Mouse (Mus musculus) v-Abl transformed pro-B cells (cell line): ENCODE measurements around the gene Mrgprd.

ENCODE experiments used
- in situ Hi-C, 2 experiments: fragments of 400-800 bp; cut with MboI; formaldehyde crosslinking; loops; one replicate each; pipeline ENCODE4 v1.15.1; 2025; ENCODE audit not compliant: unreplicated experiment in 2 of 2

The Mrgprd gene

GRCm38 (mm10) chr7:145314785-145315411, at the start of gene Mrgprd:
TSS of gene Mrgprd (plus strand) at chr7:145314835.
- in situ Hi-C loops = no loop called here

GRCm38 (mm10) chr7:145266011-145266410, 48.6 kb upstream of the Mrgprd start:
- in situ Hi-C loops = no loop called here

- in situ Hi-C loops = no loop called here
Measured at GRCm38 (mm10) chr7:145268890-145269289, 45.7 kb upstream of the Mrgprd start.

- in situ Hi-C loops = no loop called here
Measured at GRCm38 (mm10) chr7:145270955-145271354, 43.7 kb upstream of the Mrgprd start.

- in situ Hi-C loops = no loop called here
Measured at GRCm38 (mm10) chr7:145275488-145275887, 39.1 kb upstream of the Mrgprd start.

GRCm38 (mm10) chr7:145281396-145281795, 33.2 kb upstream of the Mrgprd start:
- in situ Hi-C loops = no loop called here

- in situ Hi-C loops = no loop called here
Measured at GRCm38 (mm10) chr7:145283041-145283440, 31.6 kb upstream of the Mrgprd start.

DNA sequence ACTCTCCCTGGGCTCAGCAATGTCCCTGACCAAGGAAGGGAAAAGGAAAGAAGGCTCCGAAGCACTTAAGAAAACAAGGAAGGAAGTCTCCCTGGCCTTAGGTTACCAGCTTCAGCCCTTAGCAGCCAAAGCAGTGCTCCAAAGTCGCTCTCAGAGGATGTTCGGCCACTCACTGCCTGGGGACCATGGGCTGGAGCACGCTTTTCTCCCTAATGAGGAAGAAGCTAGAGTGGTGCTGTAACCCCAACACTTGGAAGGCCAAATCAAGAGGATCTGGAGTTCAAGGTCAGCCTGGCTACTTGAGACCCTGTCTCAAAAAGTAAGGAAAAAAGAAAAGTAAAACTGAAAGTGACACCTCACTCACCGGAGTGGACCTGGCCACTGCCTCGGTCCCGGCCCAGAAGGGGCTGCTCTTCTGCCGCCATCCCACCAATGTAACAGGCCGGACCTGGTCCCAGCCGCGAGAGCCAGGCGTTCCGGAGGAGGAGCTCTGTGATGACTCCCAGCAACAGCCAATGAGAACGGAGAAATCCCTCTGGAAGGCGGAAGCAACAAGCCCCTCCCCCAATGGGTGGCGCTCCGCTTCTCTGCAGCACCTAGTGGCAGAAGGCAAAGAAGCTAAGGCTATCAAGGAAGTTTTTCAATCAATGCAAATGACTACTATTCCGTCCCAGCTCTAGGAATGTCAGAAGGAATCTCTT, 31.0 kb upstream of the Mrgprd start, which contains the start of gene Tpcn2:
TSS of gene Tpcn2 (minus strand) at position 525 of the 701 bp plus-strand sequence.
- in situ Hi-C loops = no loop called here

GRCm38 (mm10) chr7:145284293-145284692, 30.3 kb upstream of the Mrgprd start:
- in situ Hi-C loops = no loop called here

DNA sequence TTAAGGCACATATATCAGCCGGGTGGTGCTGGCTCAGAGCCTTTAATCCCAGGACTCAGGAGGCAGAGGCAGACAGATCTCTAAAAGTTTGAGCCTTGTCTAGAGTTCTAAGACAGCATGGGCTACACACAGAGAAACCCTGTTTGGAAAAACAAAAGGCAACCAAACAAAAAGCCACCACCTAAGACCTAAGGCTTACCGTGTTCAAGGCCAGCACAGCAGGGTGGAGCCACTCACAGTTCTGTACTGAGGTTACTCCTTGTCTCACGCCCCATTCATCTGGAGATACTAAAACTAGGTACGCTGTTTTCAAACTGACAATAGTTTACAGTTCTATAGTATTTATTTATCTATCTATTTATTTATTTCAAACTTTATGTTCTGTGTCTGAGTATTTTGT, 29.2 kb upstream of the Mrgprd start:
- in situ Hi-C loops = no loop called here

DNA sequence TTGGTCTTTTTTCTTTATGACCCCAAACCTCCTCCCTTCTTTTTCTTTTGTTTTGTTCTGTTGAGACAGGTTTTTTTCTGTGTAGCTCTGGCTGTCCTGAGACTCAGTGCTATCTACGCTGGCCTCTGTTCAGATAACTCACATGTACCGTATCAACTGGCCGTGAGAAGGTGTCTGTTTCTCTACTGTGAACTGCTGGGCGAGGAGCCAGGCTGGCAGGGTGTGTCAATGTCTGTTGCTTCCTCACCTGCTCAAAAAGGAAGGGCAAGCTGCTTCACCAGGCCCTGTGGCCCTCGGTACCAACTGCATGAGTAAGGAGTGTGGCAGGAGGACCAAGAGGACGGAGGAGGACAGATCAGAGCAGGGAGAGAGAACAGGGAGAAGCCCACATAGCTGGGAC, 27.2 kb upstream of the Mrgprd start:
- in situ Hi-C loops = no loop called here

DNA sequence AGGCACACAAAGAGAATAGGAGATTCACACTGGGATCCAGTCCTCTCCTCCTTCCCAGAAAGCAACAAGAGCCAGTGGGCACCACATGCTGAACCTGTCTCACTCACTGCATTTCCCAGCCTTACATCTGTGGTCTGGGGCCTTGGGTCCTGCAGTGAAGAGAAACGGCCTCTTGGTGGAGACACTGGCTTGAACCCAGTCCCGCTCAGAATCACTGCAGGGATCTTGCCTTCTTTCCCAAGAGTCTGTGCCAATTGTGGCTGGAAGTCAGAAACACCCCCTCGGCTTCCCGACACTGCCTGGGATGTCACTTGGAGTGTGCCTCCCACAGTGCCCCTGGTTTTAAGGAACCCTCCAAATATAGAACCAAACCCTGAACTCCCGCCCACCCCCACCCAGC, 25.3 kb upstream of the Mrgprd start:
- in situ Hi-C loops = no loop called here

DNA sequence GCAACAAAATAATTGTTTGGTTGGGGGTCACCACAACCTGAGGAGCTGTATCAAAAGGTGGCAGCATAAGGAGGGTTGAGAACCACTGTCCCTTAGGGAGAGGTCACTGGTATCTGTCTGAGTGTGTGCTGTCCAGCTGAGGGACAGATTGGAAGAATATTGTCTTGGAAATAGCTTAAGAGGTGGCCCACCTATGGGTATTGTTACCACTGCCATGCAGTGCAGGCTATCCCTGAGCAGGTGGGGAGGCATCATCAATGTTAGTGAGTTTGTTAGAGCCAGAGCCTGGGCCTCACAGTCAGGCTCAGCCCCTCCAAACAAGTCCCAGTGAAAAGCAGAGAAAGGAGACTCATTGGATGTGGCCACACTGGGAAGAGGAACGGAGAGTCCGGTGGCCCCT, 22.8 kb upstream of the Mrgprd start:
- in situ Hi-C loops = no loop called here

GRCm38 (mm10) chr7:145292726-145293125, 21.9 kb upstream of the Mrgprd start:
- in situ Hi-C loops = no loop called here

DNA sequence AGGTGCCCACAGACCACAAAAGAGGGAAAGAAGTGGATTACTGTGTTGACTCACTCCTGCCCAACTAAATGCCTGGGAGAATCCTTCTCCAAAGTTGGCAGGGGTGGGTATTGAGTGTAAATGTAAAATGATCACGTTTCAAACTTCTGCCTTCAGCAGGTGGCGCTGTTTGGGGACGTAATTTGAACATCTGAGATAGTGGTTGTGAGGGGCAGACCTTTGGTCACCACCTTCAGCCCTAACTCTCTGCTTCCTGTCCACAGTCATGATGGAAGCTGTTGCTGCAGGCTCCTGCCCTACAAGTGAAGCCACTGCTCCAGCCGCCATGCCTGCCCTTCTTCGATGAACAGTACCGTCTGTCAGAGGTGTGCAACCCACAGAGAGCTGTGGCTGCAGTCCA, 20.8 kb upstream of the Mrgprd start:
- in situ Hi-C loops = no loop called here

DNA sequence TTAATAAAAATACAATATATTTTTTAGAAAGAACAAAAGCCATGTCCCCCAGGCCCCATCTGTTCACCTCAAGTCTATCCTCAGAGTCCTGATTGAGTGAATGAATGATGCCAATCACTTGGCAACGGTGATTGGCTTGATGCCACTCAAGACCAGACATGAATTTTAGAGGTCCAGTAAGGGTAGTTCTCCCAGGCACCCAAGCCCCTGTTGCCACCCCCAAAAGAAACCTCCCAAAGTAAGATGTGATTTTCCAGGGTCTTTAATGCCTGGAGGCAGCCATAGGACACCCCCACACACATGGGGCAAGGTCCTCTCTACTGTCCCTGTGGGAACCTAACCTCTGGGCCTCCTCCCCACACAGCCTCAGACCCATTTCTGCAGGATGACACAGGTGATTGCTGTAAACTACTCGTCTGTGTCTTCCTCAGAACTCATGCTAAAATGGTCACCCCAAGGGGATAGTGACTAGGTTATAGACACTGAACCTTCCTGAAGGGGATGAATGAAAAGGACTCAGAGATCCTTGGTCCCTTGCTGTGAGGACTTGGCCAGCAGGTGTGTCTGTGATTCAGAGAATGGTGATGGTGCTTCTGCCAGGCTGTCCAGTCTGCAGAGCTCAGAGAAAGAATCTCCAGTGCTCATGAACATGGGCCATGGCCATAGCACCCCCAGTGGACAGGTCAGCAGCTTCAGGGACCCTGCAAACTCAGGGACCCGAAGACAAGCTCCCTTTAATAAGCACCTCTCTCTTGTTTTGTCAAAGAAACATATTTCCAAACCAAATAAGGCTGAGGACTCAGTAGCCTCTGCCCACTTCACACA, 15.8 kb upstream of the Mrgprd start:
- in situ Hi-C loops = no loop called here

DNA sequence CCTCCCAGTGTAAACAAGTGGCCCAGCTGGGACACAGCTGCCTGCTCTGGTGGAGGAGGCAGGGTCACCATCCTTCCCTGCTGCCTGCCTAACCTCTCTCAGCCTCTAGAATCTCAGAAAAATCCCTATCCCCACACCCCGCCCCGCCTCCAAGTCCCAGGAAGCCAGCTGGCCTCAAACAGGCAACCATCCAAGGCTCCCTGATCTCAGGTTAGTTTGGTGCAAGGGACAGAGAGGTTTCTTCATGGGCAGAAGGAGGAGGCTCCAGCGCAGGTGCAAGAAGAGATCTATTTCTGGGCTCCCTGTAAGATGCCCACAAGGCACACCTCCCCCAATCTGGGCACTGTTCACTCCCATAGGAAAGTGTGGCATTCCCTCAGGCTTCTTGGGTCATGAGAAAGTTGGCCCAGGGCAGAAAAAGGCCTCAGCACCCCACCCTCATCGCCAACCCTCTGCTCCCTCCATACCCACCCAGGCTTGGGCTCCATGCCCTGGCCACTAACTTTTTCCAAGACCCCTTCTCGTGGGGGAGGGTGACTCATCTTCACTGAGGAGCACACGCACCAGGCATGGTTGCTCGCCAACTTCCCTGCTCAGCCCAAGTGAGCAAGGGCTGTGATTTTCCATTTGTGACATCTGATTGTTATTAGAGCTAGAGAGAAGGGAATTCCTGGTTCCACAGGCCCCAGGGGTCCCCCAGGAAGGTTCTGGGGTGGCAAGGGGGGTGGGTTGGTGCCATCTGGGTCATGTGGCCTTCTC, 14.9 kb upstream of the Mrgprd start:
- in situ Hi-C loops = no loop called here

- in situ Hi-C loops = no loop called here
Measured at GRCm38 (mm10) chr7:145300321-145301007, 14.2 kb upstream of the Mrgprd start, which contains the start of gene Mrgprf. TSS of gene Mrgprf (plus strand) at chr7:145300828.

DNA sequence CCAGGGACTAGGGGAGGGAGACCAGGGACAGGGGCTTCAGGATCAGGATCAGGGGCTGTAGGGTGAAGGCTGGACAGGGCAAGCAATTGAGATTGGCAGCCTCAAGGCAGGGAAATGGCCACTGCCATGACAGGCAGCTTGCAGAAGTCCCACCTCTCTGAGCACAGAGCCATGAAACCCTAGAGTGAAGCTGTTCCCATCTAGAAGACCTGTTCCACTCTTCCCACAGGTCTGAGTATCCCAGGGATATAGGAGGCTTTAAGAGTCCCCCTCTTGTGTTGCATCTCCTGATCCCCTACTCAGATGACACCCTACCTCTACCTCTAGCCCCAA, 13.7 kb upstream of the Mrgprd start:
- in situ Hi-C loops = no loop called here

GRCm38 (mm10) chr7:145301341-145302005, 13.2 kb upstream of the Mrgprd start:
- in situ Hi-C loops = no loop called here
